Mouse (Mus musculus) CD4-positive, CD25-positive, alpha-beta regulatory T cell, adult 4 months (primary cell): ENCODE data around the gene Zfp653. TPM values are rescaled to one million over a fixed set of nuclear protein-coding genes. Genes with fewer than 3 reads are reported as not detected.

Experiments
- ATAC-seq: one replicate; pipeline ENCODE4 v1.8.0; 2017
- polyA plus RNA-seq, 2 experiments: library from polyadenylated mRNA; unstranded; fragments of 100-300 nt; shearing (Covaris generic); gene quantifications; one replicate each; pipeline ENCODE4 v1.2.1; 2017

Zfp653 gene
- polyA plus RNA-seq, 2 experiments from 2014 or later = 4.7 to 7.3 TPM

GRCm38 (mm10) chr9:22028467-22028866 is 42.7 kb downstream of the Zfp653 start:
- ATAC-seq = no peak

DNA sequence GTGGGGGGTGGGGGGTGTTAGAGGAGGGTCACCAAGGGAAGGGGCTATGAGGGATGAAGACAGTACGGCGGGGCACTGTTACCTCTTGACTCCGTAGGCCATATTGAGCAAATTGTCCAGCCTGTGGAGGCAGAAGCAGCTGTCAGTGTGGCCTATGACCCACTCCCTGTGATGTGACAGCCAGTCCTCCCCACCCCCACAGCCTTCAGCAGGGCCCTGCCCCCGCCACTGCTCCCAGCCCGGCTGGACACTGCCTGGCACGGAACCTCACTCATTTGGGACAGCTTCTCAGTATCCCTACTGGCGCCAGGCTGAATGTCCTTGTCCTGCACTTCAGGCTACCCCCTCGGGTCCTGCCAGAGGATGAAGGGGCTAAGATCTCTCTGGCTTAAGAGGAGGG is 46.6 kb downstream of the Zfp653 start:
- no peak for ATAC-seq

GRCm38 (mm10) chr9:22017208-22017825 is 53.9 kb downstream of the Zfp653 start:
- no peak for ATAC-seq

GRCm38 (mm10) chr9:22016245-22016644 is 54.9 kb downstream of the Zfp653 start:
- no peak for ATAC-seq

DNA sequence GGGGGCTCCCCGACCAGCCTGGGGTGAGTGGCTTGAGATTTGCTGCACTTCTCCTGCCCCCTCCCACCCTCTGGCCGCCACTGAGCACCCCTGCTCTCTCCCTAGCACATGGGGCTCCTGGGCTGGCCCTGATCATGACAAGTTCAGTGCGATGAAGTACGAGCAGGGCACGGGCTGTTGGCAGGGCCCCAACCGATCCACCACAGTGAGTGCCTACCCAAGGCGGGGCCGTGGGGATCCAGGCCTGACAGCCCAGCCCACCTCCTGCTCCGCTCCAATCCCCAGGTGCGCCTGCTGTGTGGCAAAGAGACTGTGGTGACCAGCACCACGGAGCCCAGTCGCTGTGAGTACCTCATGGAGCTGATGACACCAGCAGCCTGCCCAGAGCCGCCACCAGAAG is 58.4 kb downstream of the Zfp653 start:
- no peak for ATAC-seq

GRCm38 (mm10) chr9:22011055-22011454 is 60.1 kb downstream of the Zfp653 start:
- no peak for ATAC-seq

Other genes with a start within 250 kb of the Zfp653 start
- gene Angptl8, start 235.9 kb downstream of the Zfp653 start, polyA plus RNA-seq = not detected
- gene Dock6, start 218.7 kb downstream of the Zfp653 start, polyA plus RNA-seq = 1 to 10 TPM in 1 of 2 experiments, under 1 TPM in 1; 0.61 to 1.4 TPM
- 10 to 100 TPM in 1 of 2 experiments, 1 to 10 TPM in 1; 8.4 to 11.3 TPM for gene Rab3d, start 153.2 kb downstream of the Zfp653 start, polyA plus RNA-seq
- gene Ccdc159, start 143.9 kb downstream of the Zfp653 start, polyA plus RNA-seq = under 1 TPM in 1 of 2 experiments, not detected in 1; 0.94 TPM
- gene Tmem205, start 143.8 kb downstream of the Zfp653 start, polyA plus RNA-seq = 1 to 10 TPM; 8.0 to 8.7 TPM
- under 1 TPM; 0.28 to 0.90 TPM for gene Plppr2, start 134.3 kb downstream of the Zfp653 start, polyA plus RNA-seq
- 10 to 100 TPM in 1 of 2 experiments, 1 to 10 TPM in 1; 3.2 to 13.5 TPM for gene Swsap1, start 115.6 kb downstream of the Zfp653 start, polyA plus RNA-seq
- not detected for gene Epor, start 107.9 kb downstream of the Zfp653 start, polyA plus RNA-seq
- gene Rgl3, start 81.9 kb downstream of the Zfp653 start, polyA plus RNA-seq = not detected
- not detected for gene Ccdc151, start 68.7 kb downstream of the Zfp653 start, polyA plus RNA-seq
- gene Prkcsh, start 68.6 kb downstream of the Zfp653 start, polyA plus RNA-seq = 10 to 100 TPM; 31.5 to 37.6 TPM
- gene Elavl3, start 19.4 kb downstream of the Zfp653 start, polyA plus RNA-seq = under 1 TPM in 1 of 2 experiments, not detected in 1; 0.07 TPM
- gene Gm49318, start 117 bp downstream of the Zfp653 start, polyA plus RNA-seq = not detected
- gene Ecsit, start 14.1 kb upstream of the Zfp653 start, polyA plus RNA-seq = 10 to 100 TPM; 35.8 to 55.9 TPM
- gene Cnn1, start 27.8 kb upstream of the Zfp653 start, polyA plus RNA-seq = under 1 TPM in 1 of 2 experiments, not detected in 1; 0.22 TPM
- 10 to 100 TPM; 76.4 to 95.1 TPM for gene Elof1, start 45.8 kb upstream of the Zfp653 start, polyA plus RNA-seq
- gene Acp5, start 64.3 kb upstream of the Zfp653 start, polyA plus RNA-seq = 100 to 1,000 TPM; 221 to 282 TPM
- gene Pigyl, start 85.5 kb upstream of the Zfp653 start, polyA plus RNA-seq = 10 to 100 TPM; 45.4 to 48.7 TPM
- gene Zfp872, start 116.7 kb upstream of the Zfp653 start, polyA plus RNA-seq = not detected
- gene Zfp809, start 154.3 kb upstream of the Zfp653 start, polyA plus RNA-seq = 10 to 100 TPM; 47.0 to 48.9 TPM
- 1 to 10 TPM; 7.1 to 7.4 TPM for gene Zfp599, start 188.5 kb upstream of the Zfp653 start, polyA plus RNA-seq
- gene Zfp810, start 236.3 kb upstream of the Zfp653 start, polyA plus RNA-seq = 10 to 100 TPM in 1 of 2 experiments, 1 to 10 TPM in 1; 10.0 to 15.8 TPM